Mouse (Mus musculus) right cerebral cortex, postnatal 36 days (tissue): ENCODE data around the gene Efemp2.
A peak's percentile ranks its signal among the peaks of the same experiment; 100 is the strongest.

ENCODE experiments used
- DNase-seq, 2 experiments: peaks; one replicate each; pipeline ENCODE4 v3.0.0; 2022; ENCODE audit warnings: low spot score in 2 of 2, mixed read lengths in 1 of 2

Efemp2 gene

GRCm38 (mm10) chr19:5451766-5452165 is 22.0 kb upstream of the Efemp2 start:
- no peak for DNase-seq

DNA sequence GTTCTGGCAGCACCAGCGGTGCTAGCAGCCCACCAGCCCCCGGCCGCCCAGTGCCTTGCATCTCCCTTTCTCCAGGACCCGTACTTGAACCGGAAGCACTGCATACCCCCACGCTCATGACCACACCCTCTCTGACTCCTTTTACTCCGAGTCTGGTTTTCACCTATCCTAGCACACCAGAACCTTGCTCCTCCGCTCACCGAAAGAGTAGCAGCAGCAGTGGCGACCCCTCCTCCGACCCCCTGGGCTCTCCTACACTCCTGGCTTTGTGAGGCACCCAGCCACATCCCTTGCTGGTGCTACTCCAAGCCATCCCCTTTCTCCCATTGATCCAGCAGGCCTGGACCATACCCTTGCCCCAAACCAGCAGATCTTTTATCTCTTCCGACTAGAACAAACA is 18.7 kb upstream of the Efemp2 start:
- DNase-seq, result no peak

DNA sequence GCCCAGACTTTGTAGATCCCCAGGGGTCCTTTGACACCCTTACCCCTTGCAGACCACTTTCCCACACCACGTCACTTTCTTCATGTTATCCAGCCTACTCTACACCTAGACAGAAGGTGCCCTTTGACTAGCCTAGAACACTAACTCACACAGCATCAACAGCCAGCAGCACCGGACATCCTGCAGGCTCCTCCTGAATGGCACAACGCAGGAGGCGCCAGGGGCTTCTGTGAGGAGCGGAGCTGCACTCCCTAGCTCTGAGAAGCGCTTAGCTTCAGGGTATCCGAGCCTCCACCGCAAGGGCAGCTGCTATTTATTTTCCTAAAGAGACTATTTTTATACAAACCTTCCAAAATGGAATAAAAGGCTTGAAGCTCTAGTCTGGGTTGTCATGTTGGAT is 18.2 kb upstream of the Efemp2 start:
- no peak for DNase-seq

GRCm38 (mm10) chr19:5456241-5456921 is 17.4 kb upstream of the Efemp2 start:
- no peak for DNase-seq

DNA sequence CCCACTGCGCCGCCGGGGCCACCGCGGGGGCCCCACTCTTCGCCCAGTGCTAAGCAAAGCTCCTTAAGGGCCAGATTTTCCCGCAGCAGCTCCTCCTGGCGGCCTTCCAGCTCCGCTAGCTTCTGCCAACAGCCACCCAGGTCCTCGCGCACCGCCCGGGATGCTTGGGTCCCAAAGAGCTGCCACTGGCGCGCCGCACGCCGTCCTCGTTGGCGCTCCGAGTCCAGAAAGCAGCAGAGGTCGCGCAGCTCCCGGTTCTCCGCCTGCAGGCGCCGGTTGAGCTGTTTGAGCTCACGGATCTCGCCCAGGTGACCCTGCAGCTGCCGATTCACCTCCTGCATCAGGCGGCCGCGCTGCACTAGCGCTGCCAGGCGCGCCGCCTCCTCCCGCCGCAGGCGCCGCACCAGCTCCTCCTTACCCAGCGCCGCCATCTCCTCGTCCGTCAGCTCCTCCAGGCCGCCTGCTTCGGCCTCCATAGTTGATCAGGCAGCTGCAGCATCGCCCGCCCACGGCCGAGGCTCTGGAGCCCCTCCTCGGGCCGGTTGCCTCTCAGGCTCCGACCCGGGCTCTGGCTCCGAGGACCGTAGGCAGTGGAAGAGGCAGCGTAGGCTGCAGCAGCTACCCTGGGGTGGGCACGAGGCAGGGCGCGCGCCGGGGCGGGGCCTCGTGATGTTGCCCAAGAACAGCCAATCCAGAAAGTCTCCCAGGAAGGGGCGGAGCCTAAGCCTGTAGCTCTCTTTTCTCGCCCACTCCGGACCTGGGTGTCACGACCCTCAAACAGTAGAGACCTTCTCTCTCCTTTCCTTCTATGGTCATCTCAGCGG is 16.6 kb upstream of the Efemp2 start:
- peak; percentile 96 for DNase-seq

- DNase-seq, result no peak
Observed at GRCm38 (mm10) chr19:5457746-5458442, 15.9 kb upstream of the Efemp2 start, which contains the start of gene Ccdc85b. Ccdc85b (minus strand) TSS chr19:5457894.

DNA sequence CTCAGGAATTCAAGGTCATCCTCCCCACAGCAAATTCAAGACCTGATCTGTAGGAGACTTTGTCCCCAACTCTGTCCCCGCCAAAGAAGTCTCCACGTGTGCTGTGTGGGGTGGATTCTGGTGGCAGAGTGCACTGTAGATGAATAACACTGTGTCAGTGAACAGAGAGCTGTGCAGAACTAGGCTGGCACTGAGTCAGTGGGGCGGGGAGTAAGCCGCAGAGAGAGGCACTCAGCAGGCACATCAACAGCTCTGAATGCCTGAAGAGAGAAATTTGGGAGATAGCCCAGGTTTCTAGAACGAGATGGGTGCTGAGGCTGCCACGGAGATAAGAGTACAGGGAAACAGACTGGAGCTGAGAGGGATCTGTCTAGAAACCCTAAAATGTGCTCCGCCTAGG is 14.7 kb upstream of the Efemp2 start:
- no peak for DNase-seq

GRCm38 (mm10) chr19:5459896-5460295 is 13.9 kb upstream of the Efemp2 start:
- DNase-seq, result no peak

GRCm38 (mm10) chr19:5460465-5460911 is 13.3 kb upstream of the Efemp2 start, which contains the start of gene Fibp:
Fibp (plus strand) TSS chr19:5460615.
- DNase-seq, result peak; percentile 73 to 79

GRCm38 (mm10) chr19:5461411-5461810 is 12.3 kb upstream of the Efemp2 start:
- no peak for DNase-seq

- DNase-seq, result no peak
Observed at GRCm38 (mm10) chr19:5463212-5463611, 10.5 kb upstream of the Efemp2 start.

GRCm38 (mm10) chr19:5463791-5464562 is 9.8 kb upstream of the Efemp2 start:
- no peak for DNase-seq

- no peak for DNase-seq
Observed at GRCm38 (mm10) chr19:5465037-5465436, 8.7 kb upstream of the Efemp2 start.

DNA sequence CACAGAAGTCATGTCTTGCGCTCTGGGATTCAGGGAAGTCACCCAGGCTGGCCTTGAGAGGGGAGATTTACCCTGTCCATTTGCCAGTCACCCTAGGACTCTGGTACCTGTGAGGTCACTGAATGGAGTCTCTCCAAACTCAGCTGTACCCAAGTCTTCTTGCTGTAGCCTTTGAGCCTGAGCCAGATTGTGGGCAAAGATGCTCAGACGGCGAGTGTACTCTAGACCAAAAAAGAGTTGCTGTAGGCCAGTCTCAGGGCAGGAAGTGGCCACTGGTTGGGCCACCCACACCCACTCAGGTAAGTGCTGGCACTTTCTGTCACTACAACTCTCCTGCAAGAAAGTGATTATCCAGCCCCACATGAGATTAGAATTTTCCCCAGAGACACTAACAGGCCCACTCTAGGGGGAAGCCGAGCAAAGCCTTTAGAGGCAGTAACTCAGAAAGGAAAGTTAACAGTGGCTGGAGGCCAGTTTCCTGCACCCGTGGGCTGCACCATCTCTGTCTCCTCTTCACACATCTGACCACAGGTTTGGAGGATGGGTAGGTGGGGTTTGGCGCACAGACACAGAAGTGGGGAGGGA is 6.7 kb upstream of the Efemp2 start:
- DNase-seq, result no peak

GRCm38 (mm10) chr19:5468374-5468773 is 5.4 kb upstream of the Efemp2 start, which contains the start of gene Ctsw:
Ctsw (minus strand) TSS chr19:5468507.
- DNase-seq, result no peak

- no peak for DNase-seq
Observed at GRCm38 (mm10) chr19:5471846-5472245, 1.9 kb upstream of the Efemp2 start.

- no peak for DNase-seq
Observed at GRCm38 (mm10) chr19:5472857-5473256, 897 bp upstream of the Efemp2 start.

DNA sequence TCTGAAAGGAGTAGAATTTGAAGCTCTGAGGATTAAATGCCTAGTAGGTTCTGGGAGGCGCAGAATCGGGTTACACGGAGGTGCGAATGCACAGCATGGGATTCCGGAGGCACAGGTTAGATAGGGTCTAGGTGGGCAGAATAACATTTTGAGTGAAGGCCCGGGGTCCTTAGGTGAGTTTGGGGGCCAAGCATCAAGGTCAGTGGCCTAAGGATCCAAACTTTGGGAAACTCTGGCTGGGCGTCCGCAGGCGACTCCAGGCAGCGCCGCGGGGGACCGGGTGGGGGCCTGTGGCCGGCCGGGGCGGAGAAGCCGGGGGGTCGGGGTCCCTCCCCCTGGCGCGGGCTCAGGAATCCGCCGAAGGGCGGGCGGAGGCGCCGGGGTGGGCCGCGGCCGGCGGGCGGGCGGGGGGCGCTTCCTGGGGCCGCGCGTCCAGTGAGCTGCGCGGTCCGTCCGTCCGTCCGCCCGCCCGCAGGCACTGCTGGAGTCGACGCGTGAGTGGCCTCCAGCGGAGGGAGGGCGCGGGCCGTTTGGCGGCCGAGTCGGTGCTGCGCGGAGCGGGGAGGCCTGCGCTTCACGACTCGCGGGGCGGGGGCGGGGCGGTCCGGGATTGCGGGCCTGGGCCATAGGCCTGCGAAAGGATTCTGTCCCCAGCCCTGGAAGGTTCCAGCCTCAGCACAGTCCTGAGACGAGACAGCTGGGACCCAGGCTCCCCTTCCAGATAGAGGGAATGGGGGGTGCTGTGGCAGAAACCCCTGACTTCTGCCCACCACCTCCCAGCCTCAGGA is 721 bp downstream of the Efemp2 start:
- no peak for DNase-seq

- DNase-seq, result no peak
Observed at GRCm38 (mm10) chr19:5475069-5475714, 1.4 kb downstream of the Efemp2 start.
